Mouse (Mus musculus) embryonic facial prominence, embryonic 12.5 days (tissue): ENCODE data around the gene Olfr221. TPM values are rescaled to one million over a fixed set of nuclear protein-coding genes. Genes with fewer than 3 reads are reported as not detected.

Experiments
- ATAC-seq: fragments of 200-750 bp; cut with Nextera tagmentation; 2 replicates; pipeline ENCODE4 v1.8.0; 2017; ENCODE audit not compliant: insufficient number of reproducible peaks, insufficient read depth, low FRiP score, low TSS enrichment
- H3K27ac ChIP-seq: fragments of 300-500 bp; sonication (generic); 2 replicates; pipeline ENCODE4 v1.5.1; 2016; ENCODE audit warnings: mild to moderate bottlenecking
- H3K27me3 ChIP-seq: fragments of 300-500 bp; sonication (generic); 2 replicates; pipeline ENCODE4 v1.6.1; 2016; ENCODE audit warnings: mild to moderate bottlenecking, moderate library complexity
- H3K36me3 ChIP-seq: fragments of 300-500 bp; sonication (generic); 2 replicates; pipeline ENCODE4 v1.6.1; 2016; ENCODE audit warnings: mild to moderate bottlenecking
- H3K4me1 ChIP-seq: fragments of 300-500 bp; sonication (generic); 2 replicates; pipeline ENCODE4 v1.6.1; 2016
- H3K4me2 ChIP-seq: fragments of 300-500 bp; sonication (generic); replicated peaks from 2 replicates; pipeline ENCODE4 v1.6.1; 2016; ENCODE audit warnings: mild to moderate bottlenecking, moderate library complexity
- H3K4me3 ChIP-seq: fragments of 300-500 bp; sonication (generic); 2 replicates; pipeline ENCODE4 v1.5.1; 2016; ENCODE audit warnings: mild to moderate bottlenecking
- H3K9ac ChIP-seq: fragments of 300-500 bp; sonication (generic); 2 replicates; pipeline ENCODE4 v1.6.1; 2016; ENCODE audit warnings: mild to moderate bottlenecking, moderate library complexity
- H3K9me3 ChIP-seq: fragments of 300-500 bp; sonication (generic); 2 replicates; pipeline ENCODE4 v1.6.1; 2016; ENCODE audit warnings: mild to moderate bottlenecking, moderate library complexity
- WGBS: fragments of 180-500 bp; shearing (Covaris S2); methylation state at CpG from one replicate; pipeline ENCODE4 v1.1.7; 2016; 5-methylcytosine and 5-hydroxymethylcytosine counted together
- polyA plus RNA-seq: library from polyadenylated mRNA; unstranded; fragments of >200 nt; fragmentation: Nextera tagmentation; extraction: Ambion mirVana; gene quantifications from 2 replicates; pipeline ENCODE4 v1.2.1, GENCODE M21; 2016

Olfr221 gene
- polyA plus RNA-seq, 1 experiment from 2014 or later: not detected

DNA sequence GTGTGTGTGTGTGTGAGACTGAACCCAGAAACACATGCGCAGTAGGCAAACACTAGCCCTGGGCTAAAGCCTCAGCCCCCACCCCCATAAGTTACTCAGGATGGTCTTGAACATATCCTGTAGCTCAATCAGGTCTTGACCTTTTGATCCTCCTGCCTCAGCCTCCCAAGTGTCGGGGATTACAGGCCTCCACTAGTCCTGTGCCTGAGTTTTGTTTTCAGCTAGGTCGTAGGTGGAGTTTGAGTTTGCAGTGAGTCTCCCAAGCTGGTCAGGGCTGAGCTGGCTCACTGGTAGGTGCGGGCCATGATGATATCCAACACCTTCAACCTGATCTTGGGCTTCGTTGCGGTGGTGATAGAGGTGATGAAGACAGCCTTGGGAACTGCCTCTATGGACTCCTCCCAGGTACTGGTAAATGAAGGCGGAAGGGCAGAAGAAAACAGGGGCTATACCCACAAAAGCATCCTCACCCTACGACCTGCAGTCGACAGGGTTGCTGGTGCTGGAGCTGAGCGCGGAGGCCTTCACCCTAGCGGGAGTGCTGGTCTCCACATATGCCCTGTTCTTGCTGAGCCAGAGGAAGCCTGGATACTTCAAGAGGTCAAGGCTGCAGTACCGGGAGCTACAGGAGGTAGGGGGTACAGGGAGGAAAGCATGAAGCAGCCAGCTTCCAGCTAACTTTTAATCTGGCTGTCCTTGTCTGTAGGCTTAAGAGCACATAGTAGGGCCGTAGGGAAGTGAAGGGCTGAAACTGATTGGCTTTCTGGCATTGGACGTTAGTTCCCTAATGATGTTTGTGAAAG is 23.8 kb downstream of the Olfr221 start:
- 87% methylated on average over 15 of the region's 15 CpGs for WGBS
- H3K4me2 ChIP-seq: peak overlapping the region; percentile 62
- peak overlapping the region; percentile 91; the same call in 1 of the 2 replicates for H3K9ac ChIP-seq
- H3K27me3 ChIP-seq: no peaks in the 10 kb centered on the region
- H3K4me3 ChIP-seq: peak overlapping the region; percentile 69
- peak overlapping the region; percentile 99 for H3K27ac ChIP-seq
- H3K4me1 ChIP-seq: peaks cover 38% of the 10 kb centered on the region
- no peaks in the 10 kb centered on the region for H3K9me3 ChIP-seq
- H3K36me3 ChIP-seq: no peaks in the 10 kb centered on the region
- no peak for ATAC-seq

- Histone ChIP-seq H3K27me3 (no peaks in the 10 kb centered on the region), H3K9me3 (no peaks in the 10 kb centered on the region), H3K4me2 (no peak overlapping the region), H3K9ac (no peak overlapping the region), H3K27ac (no peak overlapping the region), H3K36me3 (no peaks in the 10 kb centered on the region), H3K4me3 (no peak overlapping the region), H3K4me1 (peaks cover 43% of the 10 kb centered on the region)
- 81% methylated on average over 4 of the region's 4 CpGs for WGBS
- ATAC-seq: no peak
These were observed 24.6 kb downstream of the Olfr221 start for GRCm38 (mm10) chr14:52017662-52018061.

DNA sequence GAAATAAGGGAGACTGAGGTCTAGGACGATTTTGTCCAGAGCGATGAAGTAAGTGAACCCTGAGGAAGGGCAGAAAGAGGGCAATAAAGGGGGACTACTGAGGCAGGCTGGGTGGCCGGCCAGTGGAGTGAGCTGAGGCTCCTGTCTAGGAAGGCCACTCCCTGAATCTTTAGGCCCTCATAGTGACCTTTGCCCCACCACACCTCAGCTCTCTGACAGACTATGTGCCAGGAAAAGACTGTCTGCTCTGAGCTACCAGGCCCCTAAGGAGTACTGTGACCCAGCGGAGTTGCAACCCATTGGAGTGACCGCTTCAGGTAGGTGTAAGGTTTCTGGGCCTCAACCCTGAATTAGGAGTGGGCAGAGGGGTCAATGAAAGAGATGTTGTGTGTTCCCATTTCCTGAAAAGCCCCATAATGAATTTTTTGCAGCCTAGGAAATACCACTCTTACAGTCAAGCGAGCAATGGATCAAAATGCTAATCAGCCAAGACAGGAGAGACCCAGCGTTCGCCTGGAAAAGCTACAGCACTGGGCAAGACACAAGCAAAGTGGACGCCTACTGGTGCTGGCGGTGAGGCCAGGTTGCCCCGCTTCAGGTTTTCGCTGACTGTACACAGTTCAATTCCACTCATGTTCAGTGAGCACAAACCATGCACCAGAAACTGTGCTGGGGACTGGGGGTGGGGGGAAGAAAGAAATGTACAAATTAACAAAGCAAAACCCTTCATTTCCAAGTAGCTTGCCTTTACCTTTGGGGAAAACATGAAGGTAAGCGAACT is 25.4 kb downstream of the Olfr221 start:
- Histone ChIP-seq H3K27me3 (no peaks in the 10 kb centered on the region), H3K4me3 (no peak overlapping the region), H3K9me3 (no peaks in the 10 kb centered on the region), H3K9ac (0 out of 2 replicates have a peak overlapping the region, but pooled peaks have one; percentile 1), H3K4me2 (no peak overlapping the region), H3K36me3 (no peaks in the 10 kb centered on the region), H3K27ac (no peak overlapping the region), H3K4me1 (peaks cover 46% of the 10 kb centered on the region)
- ATAC-seq: no peak
- WGBS: 71% methylated on average over 13 of the region's 13 CpGs

GRCm38 (mm10) chr14:52015445-52016100 is 26.7 kb downstream of the Olfr221 start, which contains the start of gene Tmem253:
Tmem253 (plus strand) TSS chr14:52015658.
- no peak for ATAC-seq

GRCm38 (mm10) chr14:52014761-52015311 is 27.4 kb downstream of the Olfr221 start:
- H3K4me2 ChIP-seq: peak overlapping the region; percentile 54
- peaks cover 57% of the 10 kb centered on the region for H3K4me1 ChIP-seq
- no peaks in the 10 kb centered on the region for H3K27me3 ChIP-seq
- H3K9me3 ChIP-seq: no peaks in the 10 kb centered on the region
- whole genome bisulfite sequencing: under 1% methylated on average over 25 of the region's 28 CpGs
- peak overlapping the region; percentile 97 for H3K27ac ChIP-seq
- no peaks in the 10 kb centered on the region for H3K36me3 ChIP-seq
- peak overlapping the region; percentile 65 for H3K4me3 ChIP-seq
- ATAC-seq: no peak
- H3K9ac ChIP-seq: peak overlapping the region; percentile 86

More at GRCm38 (mm10) chr14:52015445-52016100, 26.7 kb downstream of the Olfr221 start, which contains the start of gene Tmem253:
- 47% methylated on average over 6 of the region's 6 CpGs for WGBS
- Histone ChIP-seq H3K27me3 (no peaks in the 10 kb centered on the region), H3K27ac (peak within 1 kb of the TSS; percentile 97), H3K4me2 (peak within 1 kb of the TSS; percentile 54), H3K36me3 (no peaks in the 10 kb centered on the region), H3K9me3 (no peaks in the 10 kb centered on the region), H3K9ac (peak within 1 kb of the TSS; percentile 86), H3K4me1 (peaks cover 51% of the 10 kb centered on the region), H3K4me3 (peak within 1 kb of the TSS; percentile 65)

GRCm38 (mm10) chr14:52014271-52014760 is 27.9 kb downstream of the Olfr221 start:
- Histone ChIP-seq H3K27me3 (no peaks in the 10 kb centered on the region), H3K9me3 (no peaks in the 10 kb centered on the region), H3K9ac (peak overlapping the region; percentile 86), H3K4me3 (peak overlapping the region; percentile 65), H3K4me1 (peaks cover 63% of the 10 kb centered on the region), H3K36me3 (peaks cover under 1% of the 10 kb centered on the region; the same call in 1 of the 2 replicates), H3K27ac (peak overlapping the region; percentile 97), H3K4me2 (peak overlapping the region; percentile 54)
- 0% methylated on average over 14 of the region's 80 CpGs for WGBS
- ATAC-seq: no peak

GRCm38 (mm10) chr14:52013771-52014219 is 28.5 kb downstream of the Olfr221 start:
- under 1% methylated on average over 16 of the region's 24 CpGs for WGBS
- Histone ChIP-seq H3K9me3 (no peaks in the 10 kb centered on the region), H3K4me1 (peaks cover 64% of the 10 kb centered on the region)

GRCm38 (mm10) chr14:52013021-52013610 is 29.1 kb downstream of the Olfr221 start:
- ATAC-seq: no peak
- WGBS: 48% methylated on average over 8 of the region's 8 CpGs
- peaks cover 64% of the 10 kb centered on the region for H3K4me1 ChIP-seq
- peak overlapping the region; percentile 54 for H3K4me2 ChIP-seq
- peak overlapping the region; percentile 97 for H3K27ac ChIP-seq
- H3K36me3 ChIP-seq: peaks cover 13% of the 10 kb centered on the region
- no peaks in the 10 kb centered on the region for H3K27me3 ChIP-seq
- peak overlapping the region; percentile 86 for H3K9ac ChIP-seq
- no peaks in the 10 kb centered on the region for H3K9me3 ChIP-seq
- H3K4me3 ChIP-seq: peak overlapping the region; percentile 65

More at GRCm38 (mm10) chr14:52013771-52014219, 28.5 kb downstream of the Olfr221 start:
- no peak for ATAC-seq
- peak overlapping the region; percentile 86 for H3K9ac ChIP-seq
- H3K27ac ChIP-seq: peak overlapping the region; percentile 97
- peak overlapping the region; percentile 54 for H3K4me2 ChIP-seq
- peaks cover 6% of the 10 kb centered on the region for H3K36me3 ChIP-seq
- peak overlapping the region; percentile 65 for H3K4me3 ChIP-seq
- H3K27me3 ChIP-seq: no peaks in the 10 kb centered on the region

- ATAC-seq: no peak
- 70% methylated on average over 5 of the region's 5 CpGs for WGBS
- H3K27ac ChIP-seq: peak overlapping the region; percentile 97
- no peaks in the 10 kb centered on the region for H3K27me3 ChIP-seq
- H3K4me3 ChIP-seq: no peak overlapping the region
- H3K9me3 ChIP-seq: no peaks in the 10 kb centered on the region
- H3K9ac ChIP-seq: no peak overlapping the region
- peak overlapping the region; percentile 54 for H3K4me2 ChIP-seq
- H3K36me3 ChIP-seq: peaks cover 14% of the 10 kb centered on the region
- H3K4me1 ChIP-seq: peaks cover 64% of the 10 kb centered on the region
These were observed 29.7 kb downstream of the Olfr221 start for GRCm38 (mm10) chr14:52012553-52012952.

DNA sequence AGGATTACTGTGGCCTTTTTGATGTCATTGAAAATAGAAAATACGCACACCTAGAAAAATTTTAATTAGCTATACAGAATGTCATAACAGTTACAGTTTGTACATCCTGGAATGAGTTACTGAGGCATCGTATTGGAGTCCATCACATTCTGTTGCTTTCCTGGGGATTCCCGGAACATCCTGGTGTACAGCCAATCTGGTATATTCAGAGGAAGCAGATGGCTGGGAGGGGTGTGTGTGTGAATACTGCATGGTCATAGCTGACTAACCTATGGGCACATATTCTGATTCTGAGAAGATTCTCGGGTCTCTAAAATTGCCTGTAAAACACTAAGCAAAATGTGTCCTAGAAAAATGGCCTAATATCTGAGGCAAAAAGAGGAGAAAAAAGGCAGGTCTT is 30.2 kb downstream of the Olfr221 start:
- Histone ChIP-seq H3K4me3 (no peak overlapping the region), H3K27ac (0 out of 2 replicates have a peak overlapping the region, but pooled peaks have one; percentile 97), H3K9ac (no peak overlapping the region), H3K27me3 (no peaks in the 10 kb centered on the region), H3K4me1 (peaks cover 64% of the 10 kb centered on the region), H3K9me3 (no peaks in the 10 kb centered on the region), H3K36me3 (peaks cover 18% of the 10 kb centered on the region), H3K4me2 (no peak overlapping the region)
- ATAC-seq: no peak
- WGBS: 75% methylated on average over 4 of the region's 4 CpGs
